Mouse (Mus musculus): ENCODE results near the gene Slc13a2.

GRCm38 (mm10) chr11:78467515-78467914 lies 45.5 kb upstream of the Slc13a2 start:
- TF ChIP-seq POLR2A (IDR thresholded peaks at IDR 0.05; ENCODE audit: borderline replicate concordance, control insufficient read depth, low read depth, low read length): no peak
- no peak for TF ChIP-seq CTCF (IDR thresholded peaks at IDR 0.05; ENCODE audit: control insufficient read depth, insufficient read depth, low read length)

Data from bone marrow, adult 2 months (tissue).